Mouse (Mus musculus): ENCODE measurements around the gene Rap1gap. TPM values are rescaled to one million over a fixed set of nuclear protein-coding genes. Genes with fewer than 3 reads are reported as not detected.

Gene Rap1gap
- polyA plus RNA-seq, 1 experiment from 2014 or later: 26.9 TPM

- ATAC-seq: no peak
- peaks cover 30% of the 10 kb centered on the region for H3K36me3 ChIP-seq (ENCODE audit: control insufficient read depth, insufficient read depth, low read length)
- no peak overlapping the region for H3K4me2 ChIP-seq (ENCODE audit: low read depth, low read length)
- H3K9ac ChIP-seq (ENCODE audit: low read depth, low read length): no peak overlapping the region
- H3K4me3 ChIP-seq (ENCODE audit: low read length): no peak overlapping the region
- no peaks in the 10 kb centered on the region for H3K27me3 ChIP-seq (replicated peaks; ENCODE audit: control insufficient read depth, insufficient read depth, low read length)
- peak overlapping the region; percentile 64 for H3K27ac ChIP-seq (ENCODE audit: low read length)
- 69% methylated on average over 5 of the region's 5 CpGs for WGBS
- peaks cover 9% of the 10 kb centered on the region; the same call in 1 of the 2 replicates for H3K4me1 ChIP-seq (ENCODE audit: control insufficient read depth, insufficient read depth, low read length)
- H3K9me3 ChIP-seq (ENCODE audit: control insufficient read depth, low read length): no peaks in the 10 kb centered on the region
Observed at GRCm38 (mm10) chr4:137641556-137641955, 23.0 kb upstream of the Rap1gap start.

DNA sequence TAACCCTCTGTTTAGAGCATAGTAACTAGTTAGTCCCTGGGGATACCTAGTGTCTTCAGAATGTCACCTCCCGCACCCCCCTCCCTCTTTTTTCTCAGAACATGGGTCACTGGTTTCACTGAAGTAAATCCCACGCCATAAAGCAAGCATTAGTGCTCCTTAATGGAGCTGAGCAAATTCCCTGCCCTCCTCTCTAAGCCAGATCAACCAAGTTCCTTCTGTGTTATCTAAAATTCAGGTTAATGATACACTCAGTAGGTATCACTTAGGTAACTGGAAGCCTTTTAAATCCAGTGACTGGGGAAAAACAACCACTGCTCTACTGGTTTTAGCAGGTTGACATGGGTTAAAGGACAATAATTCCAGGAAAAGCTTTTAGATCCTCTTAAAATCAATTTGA is 22.4 kb upstream of the Rap1gap start:
- 61% methylated on average over 2 of the region's 2 CpGs for WGBS
- ATAC-seq: peak; percentile 84
- H3K9me3 ChIP-seq (ENCODE audit: control insufficient read depth, low read length): no peaks in the 10 kb centered on the region
- peaks cover 9% of the 10 kb centered on the region; the same call in 1 of the 2 replicates for H3K4me1 ChIP-seq (ENCODE audit: control insufficient read depth, insufficient read depth, low read length)
- no peak overlapping the region for H3K4me3 ChIP-seq (ENCODE audit: low read length)
- peaks cover 30% of the 10 kb centered on the region for H3K36me3 ChIP-seq (ENCODE audit: control insufficient read depth, insufficient read depth, low read length)
- no peaks in the 10 kb centered on the region for H3K27me3 ChIP-seq (replicated peaks; ENCODE audit: control insufficient read depth, insufficient read depth, low read length)
- no peak overlapping the region for H3K4me2 ChIP-seq (ENCODE audit: low read depth, low read length)
- H3K27ac ChIP-seq (ENCODE audit: low read length): peak overlapping the region; percentile 64
- no peak overlapping the region for H3K9ac ChIP-seq (ENCODE audit: low read depth, low read length)

DNA sequence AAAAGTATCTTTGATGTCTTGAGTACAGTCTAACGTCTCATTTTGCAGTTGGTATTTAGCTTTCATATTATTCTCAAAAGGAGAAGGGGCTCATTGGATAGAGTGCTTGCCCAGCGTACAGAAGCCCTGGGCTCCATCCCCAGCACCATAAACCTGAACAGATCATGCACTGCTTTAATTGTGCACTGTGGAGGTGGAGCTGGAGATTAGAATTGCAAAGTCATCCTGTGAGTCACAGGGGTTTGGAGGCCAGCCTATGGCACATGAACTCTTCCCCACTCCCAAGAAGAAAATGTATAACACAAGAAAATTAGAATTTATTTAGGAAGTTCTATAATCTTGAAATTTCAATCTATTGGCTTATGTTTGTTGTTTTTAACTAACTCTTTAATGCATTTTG is 21.1 kb upstream of the Rap1gap start:
- 69% methylated on average over 2 of the region's 2 CpGs for WGBS
- peaks cover 9% of the 10 kb centered on the region; the same call in 1 of the 2 replicates for H3K4me1 ChIP-seq (ENCODE audit: control insufficient read depth, insufficient read depth, low read length)
- no peak overlapping the region for H3K9ac ChIP-seq (ENCODE audit: low read depth, low read length)
- no peak overlapping the region for H3K4me3 ChIP-seq (ENCODE audit: low read length)
- H3K27me3 ChIP-seq (replicated peaks; ENCODE audit: control insufficient read depth, insufficient read depth, low read length): no peaks in the 10 kb centered on the region
- H3K27ac ChIP-seq (ENCODE audit: low read length): no peak overlapping the region
- peaks cover 19% of the 10 kb centered on the region for H3K36me3 ChIP-seq (ENCODE audit: control insufficient read depth, insufficient read depth, low read length)
- peak; percentile 87 for ATAC-seq
- no peaks in the 10 kb centered on the region for H3K9me3 ChIP-seq (ENCODE audit: control insufficient read depth, low read length)
- no peak overlapping the region for H3K4me2 ChIP-seq (ENCODE audit: low read depth, low read length)

- no peak overlapping the region for H3K4me3 ChIP-seq (ENCODE audit: low read length)
- no peak overlapping the region for H3K4me2 ChIP-seq (ENCODE audit: low read depth, low read length)
- no peak for ATAC-seq
- H3K27ac ChIP-seq (ENCODE audit: low read length): no peak overlapping the region
- peaks cover 19% of the 10 kb centered on the region for H3K36me3 ChIP-seq (ENCODE audit: control insufficient read depth, insufficient read depth, low read length)
- no peaks in the 10 kb centered on the region for H3K27me3 ChIP-seq (replicated peaks; ENCODE audit: control insufficient read depth, insufficient read depth, low read length)
- H3K9me3 ChIP-seq (ENCODE audit: control insufficient read depth, low read length): no peaks in the 10 kb centered on the region
- peaks cover 5% of the 10 kb centered on the region; the same call in 1 of the 2 replicates for H3K4me1 ChIP-seq (ENCODE audit: control insufficient read depth, insufficient read depth, low read length)
- H3K9ac ChIP-seq (ENCODE audit: low read depth, low read length): no peak overlapping the region
Observed at GRCm38 (mm10) chr4:137646262-137646661, 18.3 kb upstream of the Rap1gap start.

DNA sequence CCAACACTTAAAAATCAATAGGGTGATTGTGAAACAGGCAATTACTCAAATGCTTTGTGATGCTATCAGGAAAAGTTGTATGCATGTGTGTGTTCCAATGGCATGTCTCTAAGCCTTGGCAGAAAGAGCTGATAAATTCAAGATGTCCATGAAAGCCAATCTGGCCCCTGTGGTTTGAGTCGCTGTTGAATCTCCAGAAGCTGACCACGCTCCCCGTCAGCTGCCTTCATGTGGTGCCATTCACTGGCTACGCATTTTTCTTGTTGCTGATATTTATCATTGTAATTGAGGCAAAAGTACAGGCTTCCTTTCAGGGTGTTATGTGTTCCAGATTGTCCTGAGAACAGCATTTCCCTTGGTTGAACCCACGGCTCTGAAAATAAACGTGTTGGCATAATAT is 16.9 kb upstream of the Rap1gap start:
- no peak overlapping the region for H3K4me2 ChIP-seq (ENCODE audit: low read depth, low read length)
- no peak for ATAC-seq
- peaks cover 19% of the 10 kb centered on the region for H3K36me3 ChIP-seq (ENCODE audit: control insufficient read depth, insufficient read depth, low read length)
- no peak overlapping the region for H3K9ac ChIP-seq (ENCODE audit: low read depth, low read length)
- no peak overlapping the region for H3K27ac ChIP-seq (ENCODE audit: low read length)
- 0 out of 2 replicates have a peak, but pooled peaks cover 1% of the 10 kb centered on the region for H3K4me1 ChIP-seq (ENCODE audit: control insufficient read depth, insufficient read depth, low read length)
- WGBS: 85% methylated on average over 6 of the region's 6 CpGs
- no peaks in the 10 kb centered on the region for H3K27me3 ChIP-seq (replicated peaks; ENCODE audit: control insufficient read depth, insufficient read depth, low read length)
- no peak overlapping the region for H3K4me3 ChIP-seq (ENCODE audit: low read length)
- H3K9me3 ChIP-seq (ENCODE audit: control insufficient read depth, low read length): no peaks in the 10 kb centered on the region

DNA sequence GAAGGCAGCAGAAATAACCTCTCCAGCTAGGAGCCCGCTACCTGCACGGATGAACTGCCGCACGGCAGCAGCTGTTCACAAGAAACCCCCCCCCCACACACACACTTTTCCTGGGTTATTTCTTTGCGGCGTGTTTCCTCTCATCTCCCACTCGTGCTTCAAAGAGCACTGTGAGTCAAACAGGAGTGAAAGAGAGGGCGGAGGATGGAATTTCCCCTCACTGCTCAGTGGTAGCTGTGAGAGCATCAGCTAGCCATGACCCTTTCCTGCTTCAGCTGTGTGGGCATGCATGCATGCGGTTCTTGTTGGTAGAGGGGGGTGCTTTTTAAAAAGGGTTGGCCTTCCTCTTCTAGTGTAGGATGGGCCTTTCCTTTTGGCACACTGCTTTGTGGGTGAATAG is 16.3 kb upstream of the Rap1gap start:
- no peak for ATAC-seq
- H3K36me3 ChIP-seq (ENCODE audit: control insufficient read depth, insufficient read depth, low read length): peaks cover 22% of the 10 kb centered on the region

DNA sequence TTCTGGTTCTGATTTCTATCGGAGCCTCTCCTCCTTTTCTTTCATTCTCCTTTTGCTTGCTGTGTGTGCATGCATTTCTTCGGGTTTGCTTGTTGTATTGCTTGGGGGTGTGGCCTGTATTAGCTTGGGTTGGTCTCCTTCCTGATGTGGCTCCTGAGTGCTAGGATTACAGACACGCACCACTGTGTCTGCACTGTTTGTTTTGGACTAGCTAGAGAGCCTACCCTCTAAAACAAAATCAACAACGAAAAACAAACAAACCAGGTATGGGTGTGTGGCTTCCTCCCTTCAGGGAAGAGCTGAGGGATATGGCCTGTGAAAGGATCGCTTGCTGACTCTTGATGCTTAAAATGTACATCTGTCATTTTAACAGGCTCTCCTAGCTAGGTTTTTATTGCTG is 13.6 kb upstream of the Rap1gap start:
- H3K9ac ChIP-seq (ENCODE audit: low read depth, low read length): no peak overlapping the region
- H3K4me3 ChIP-seq (ENCODE audit: low read length): no peak overlapping the region
- H3K9me3 ChIP-seq (ENCODE audit: control insufficient read depth, low read length): no peaks in the 10 kb centered on the region
- ATAC-seq: peak; percentile 28; the same call in 1 of the 2 replicates
- H3K27ac ChIP-seq (ENCODE audit: low read length): no peak overlapping the region
- H3K4me2 ChIP-seq (ENCODE audit: low read depth, low read length): no peak overlapping the region
- no peaks in the 10 kb centered on the region for H3K4me1 ChIP-seq (ENCODE audit: control insufficient read depth, insufficient read depth, low read length)
- H3K27me3 ChIP-seq (replicated peaks; ENCODE audit: control insufficient read depth, insufficient read depth, low read length): no peaks in the 10 kb centered on the region
- WGBS: 63% methylated on average over 5 of the region's 5 CpGs
- H3K36me3 ChIP-seq (ENCODE audit: control insufficient read depth, insufficient read depth, low read length): peaks cover 18% of the 10 kb centered on the region

More for the DNA sequence above, 16.3 kb upstream of the Rap1gap start:
- whole genome bisulfite sequencing: 89% methylated on average over 9 of the region's 9 CpGs
- H3K4me3 ChIP-seq (ENCODE audit: low read length): no peak overlapping the region
- no peak overlapping the region for H3K4me2 ChIP-seq (ENCODE audit: low read depth, low read length)
- no peak overlapping the region for H3K27ac ChIP-seq (ENCODE audit: low read length)
- H3K4me1 ChIP-seq (ENCODE audit: control insufficient read depth, insufficient read depth, low read length): no peaks in the 10 kb centered on the region
- H3K9ac ChIP-seq (ENCODE audit: low read depth, low read length): no peak overlapping the region
- no peaks in the 10 kb centered on the region for H3K27me3 ChIP-seq (replicated peaks; ENCODE audit: control insufficient read depth, insufficient read depth, low read length)
- H3K9me3 ChIP-seq (ENCODE audit: control insufficient read depth, low read length): no peaks in the 10 kb centered on the region

GRCm38 (mm10) chr4:137652835-137653346 is 11.6 kb upstream of the Rap1gap start:
- H3K36me3 ChIP-seq (ENCODE audit: control insufficient read depth, insufficient read depth, low read length): peaks cover 17% of the 10 kb centered on the region
- no peak overlapping the region for H3K27ac ChIP-seq (ENCODE audit: low read length)
- WGBS: 91% methylated on average over 5 of the region's 5 CpGs

DNA sequence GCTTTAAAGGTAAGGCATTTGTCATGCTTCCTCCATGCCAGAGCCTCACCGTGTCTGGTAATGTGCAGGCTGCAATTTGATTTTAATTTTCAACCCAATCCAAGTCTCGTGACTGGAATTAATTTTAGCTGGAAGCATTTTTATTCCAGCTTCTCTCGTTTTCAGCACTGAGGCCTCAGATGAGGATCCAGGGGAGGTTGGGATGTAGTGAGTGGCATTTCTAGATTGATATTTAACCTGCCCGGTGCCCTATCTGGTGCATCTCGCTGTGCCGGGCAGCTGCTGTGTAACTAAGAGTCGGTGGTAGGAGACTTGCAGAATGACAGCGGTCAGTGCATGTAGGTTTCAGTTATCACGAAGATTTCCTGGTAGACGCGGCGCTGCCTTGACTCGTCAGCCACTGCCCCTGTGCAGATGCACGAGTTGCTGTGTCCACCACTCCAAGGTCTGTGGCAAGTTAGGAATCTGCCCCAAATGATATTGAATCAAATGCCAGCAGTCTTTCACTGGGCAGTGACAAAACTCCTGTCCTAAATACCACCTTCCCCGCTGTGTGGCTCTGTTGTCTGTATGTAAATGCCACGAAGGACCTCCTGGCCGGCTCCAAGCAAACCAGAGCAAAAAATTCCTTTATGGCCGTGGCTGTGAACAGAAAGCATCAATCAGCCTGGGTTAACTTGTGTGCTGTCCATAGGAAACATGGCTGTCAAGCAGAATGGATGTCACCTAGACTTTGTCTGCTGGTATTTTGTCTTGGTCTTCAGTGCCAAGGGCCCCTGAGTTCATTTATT is 9.1 kb upstream of the Rap1gap start:
- Histone ChIP-seq H3K9ac (ENCODE audit: low read depth, low read length) (no peak overlapping the region), H3K4me2 (ENCODE audit: low read depth, low read length) (no peak overlapping the region), H3K27ac (ENCODE audit: low read length) (no peak overlapping the region), H3K4me1 (ENCODE audit: control insufficient read depth, insufficient read depth, low read length) (no peaks in the 10 kb centered on the region), H3K27me3 (replicated peaks; ENCODE audit: control insufficient read depth, insufficient read depth, low read length) (no peaks in the 10 kb centered on the region), H3K4me3 (ENCODE audit: low read length) (no peak overlapping the region), H3K9me3 (ENCODE audit: control insufficient read depth, low read length) (no peaks in the 10 kb centered on the region), H3K36me3 (ENCODE audit: control insufficient read depth, insufficient read depth, low read length) (peaks cover 13% of the 10 kb centered on the region)
- ATAC-seq: no peak
- 83% methylated on average over 18 of the region's 18 CpGs for WGBS

More at GRCm38 (mm10) chr4:137652835-137653346, 11.6 kb upstream of the Rap1gap start:
- no peaks in the 10 kb centered on the region for H3K4me1 ChIP-seq (ENCODE audit: control insufficient read depth, insufficient read depth, low read length)
- H3K4me2 ChIP-seq (ENCODE audit: low read depth, low read length): no peak overlapping the region
- no peak overlapping the region for H3K4me3 ChIP-seq (ENCODE audit: low read length)
- ATAC-seq: no peak
- no peak overlapping the region for H3K9ac ChIP-seq (ENCODE audit: low read depth, low read length)
- H3K27me3 ChIP-seq (replicated peaks; ENCODE audit: control insufficient read depth, insufficient read depth, low read length): no peaks in the 10 kb centered on the region
- no peaks in the 10 kb centered on the region for H3K9me3 ChIP-seq (ENCODE audit: control insufficient read depth, low read length)
